Mouse (Mus musculus) gastrocnemius, adult 2 months (tissue): ENCODE results near the gene Ephb6. TPM values are rescaled to one million over a fixed set of nuclear protein-coding genes. Genes with fewer than 3 reads are reported as not detected.

Source experiments
- DNase-seq: peaks from one replicate; pipeline ENCODE4 v3.0.0; 2022
- H3K27ac ChIP-seq: fragments of 200-600 bp; 2 replicates; pipeline ENCODE4 v1.8.1; 2022; ENCODE audit warnings: mild to moderate bottlenecking
- H3K4me3 ChIP-seq: fragments of 200-600 bp; 2 replicates; pipeline ENCODE4 v1.8.1; 2022; ENCODE audit warnings: mild to moderate bottlenecking, moderate library complexity
- CTCF ChIP-seq: fragments of 200-600 bp; IDR thresholded peaks from 2 replicates; pipeline ENCODE4 v1.8.1; 2022; ENCODE audit warnings: antibody characterized with exemption, mild to moderate bottlenecking, moderate library complexity
- intact Hi-C: fragments of 180-260 bp; cut with DNase I; formaldehyde crosslinking; loops from one replicate; pipeline ENCODE4 v1.15.1; 2025
- total RNA-seq, 2 experiments: library from RNA; stranded (reverse); gene quantifications; 2 replicates each; pipeline ENCODE4 v1.2.3; 2021

The Ephb6 gene
- total RNA-seq, 2 experiments from 2014 or later, result 0.54 to 0.98 TPM

DNA sequence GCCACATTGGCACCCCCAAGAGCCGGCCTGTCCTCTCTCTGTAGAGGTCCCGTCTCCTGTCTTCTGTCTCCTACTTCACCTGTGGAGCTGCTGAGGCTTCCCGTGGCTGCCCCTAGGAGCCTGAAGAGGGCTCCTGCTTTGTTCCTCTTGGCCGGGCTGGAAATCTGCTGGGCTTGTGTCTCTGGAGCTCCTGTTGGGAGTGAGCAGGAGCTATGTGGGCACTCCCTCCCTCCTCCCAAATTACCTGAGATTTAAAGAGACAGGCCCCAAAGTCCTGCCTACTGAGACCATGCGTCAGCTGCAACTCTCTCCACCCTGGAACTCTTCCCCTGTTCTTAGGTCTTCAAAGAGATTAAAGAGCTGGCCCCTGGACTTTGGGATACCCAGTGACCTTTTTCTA, 30.9 kb downstream of the Ephb6 start, which contains the start of gene Trpv6:
Gene Trpv6 (minus strand): TSS at position 228 of the 400 bp plus-strand sequence.
- DNase-seq, result no peak
- TF ChIP-seq CTCF, result no peak
- no peak within 1 kb of the TSS for H3K4me3 ChIP-seq
- intact Hi-C loops, result no loop called here
- no peak within 1 kb of the TSS for H3K27ac ChIP-seq

DNA sequence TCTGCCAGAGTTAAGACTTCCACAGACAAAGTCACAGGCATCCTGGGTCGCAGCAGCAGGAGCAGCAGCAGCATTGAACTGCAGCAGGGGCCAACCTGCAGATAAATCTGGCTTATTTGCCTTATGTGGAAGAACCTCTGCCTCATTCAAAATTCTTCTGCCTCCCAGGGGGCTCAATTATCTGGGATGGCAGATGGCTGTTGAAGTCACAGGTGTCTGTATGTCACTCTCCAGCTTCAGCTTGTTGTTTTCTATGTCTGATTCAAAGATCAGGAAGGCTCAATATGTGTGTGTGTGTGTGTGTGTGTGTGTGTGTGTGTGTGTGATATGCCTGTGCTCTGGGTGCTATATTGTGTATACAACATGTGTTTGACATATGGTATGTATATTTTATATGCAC, 32.1 kb downstream of the Ephb6 start:
- intact Hi-C loops, result no loop called here
- no peak for DNase-seq
- Histone ChIP-seq H3K27ac (no peak overlapping the region), H3K4me3 (no peak overlapping the region)
- no peak for TF ChIP-seq CTCF

DNA sequence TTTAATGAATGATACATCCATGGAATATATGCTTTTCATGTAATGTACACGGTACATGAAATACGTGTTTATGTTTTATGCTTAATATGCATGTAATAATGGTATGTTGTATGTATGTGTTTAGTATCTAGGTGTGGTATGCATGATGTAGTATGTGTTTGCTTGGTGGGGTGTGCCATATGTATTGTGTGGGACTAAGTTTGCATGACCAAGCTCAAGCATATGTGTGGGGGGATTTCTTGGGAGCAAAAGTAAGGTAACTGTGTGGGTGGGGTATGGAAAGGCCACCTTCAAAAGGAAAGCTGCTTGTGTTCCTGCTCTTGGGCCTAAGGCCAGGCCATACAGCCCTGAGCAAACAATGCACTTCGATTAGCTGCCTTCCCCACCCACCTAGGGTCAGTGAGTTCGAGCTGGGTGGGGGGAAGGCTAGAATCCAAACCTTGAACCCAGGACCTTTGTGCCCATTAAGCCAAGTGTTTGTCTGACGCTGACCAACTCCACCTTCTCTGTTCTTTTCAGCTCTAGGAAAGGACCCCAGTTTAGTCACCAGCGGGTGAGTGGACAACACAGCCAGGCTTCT, 32.7 kb downstream of the Ephb6 start:
- TF ChIP-seq CTCF, result no peak
- intact Hi-C loops, result no loop called here
- DNase-seq, result no peak

DNA sequence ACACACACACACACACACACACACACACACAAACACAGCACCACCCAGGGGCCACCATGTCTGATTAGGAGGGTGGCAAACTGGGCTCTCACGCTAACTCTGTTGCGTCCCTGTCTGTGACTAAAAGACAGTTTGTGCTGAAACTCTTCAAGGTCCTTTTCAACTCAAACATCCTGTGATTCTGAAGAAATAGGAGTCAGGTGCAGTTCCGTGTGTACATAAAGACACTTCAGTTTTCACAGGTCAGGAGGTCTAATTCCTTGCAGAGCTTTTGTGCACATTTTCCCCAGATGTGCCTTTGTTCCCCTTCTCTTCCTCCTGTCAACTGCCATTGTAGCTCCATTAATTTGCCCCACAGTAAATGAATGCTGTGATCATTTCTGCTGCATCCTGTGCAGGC, 35.2 kb downstream of the Ephb6 start:
- H3K27ac ChIP-seq, result no peak overlapping the region
- no peak overlapping the region for H3K4me3 ChIP-seq
- TF ChIP-seq CTCF, result no peak
- intact Hi-C loops, result no loop called here
- DNase-seq, result no peak

More for the DNA sequence above, 32.7 kb downstream of the Ephb6 start:
- Histone ChIP-seq H3K27ac (no peak overlapping the region), H3K4me3 (no peak overlapping the region)

DNA sequence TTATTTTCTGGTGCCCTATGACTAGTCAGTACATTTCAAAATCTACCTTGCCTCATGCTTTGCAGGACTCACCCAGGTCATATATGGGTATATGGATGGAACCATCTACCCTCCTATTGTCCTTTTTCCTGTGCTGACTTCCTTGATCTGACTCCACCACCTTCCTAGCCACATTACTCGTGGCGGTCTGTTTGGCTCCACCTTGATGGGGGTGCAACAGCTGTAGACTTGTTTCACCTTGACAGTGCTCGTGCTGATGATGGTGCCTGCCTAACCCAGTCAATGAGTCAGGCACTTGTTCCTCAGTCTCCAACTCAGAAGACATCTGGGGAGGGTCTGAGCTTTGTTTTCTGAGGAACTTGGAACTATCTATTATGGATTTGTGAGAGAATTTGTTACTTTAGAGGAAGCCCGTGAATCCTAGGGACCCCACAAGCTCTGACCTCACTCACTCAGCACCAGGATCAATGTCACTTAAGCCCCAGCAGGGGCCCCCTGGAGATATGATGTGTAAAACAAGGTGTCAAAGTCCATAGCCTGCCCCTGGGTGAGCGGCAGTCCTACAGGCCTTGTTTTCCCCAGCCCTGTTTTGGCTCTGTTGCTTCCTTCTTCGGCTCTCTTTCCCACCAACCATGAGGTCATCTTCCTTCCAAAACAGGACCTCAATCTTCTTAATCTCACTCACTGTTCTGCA, 36.0 kb downstream of the Ephb6 start:
- DNase-seq, result no peak
- no peak overlapping the region for H3K4me3 ChIP-seq
- intact Hi-C loops, result no loop called here
- TF ChIP-seq CTCF, result no peak
- no peak overlapping the region for H3K27ac ChIP-seq

DNA sequence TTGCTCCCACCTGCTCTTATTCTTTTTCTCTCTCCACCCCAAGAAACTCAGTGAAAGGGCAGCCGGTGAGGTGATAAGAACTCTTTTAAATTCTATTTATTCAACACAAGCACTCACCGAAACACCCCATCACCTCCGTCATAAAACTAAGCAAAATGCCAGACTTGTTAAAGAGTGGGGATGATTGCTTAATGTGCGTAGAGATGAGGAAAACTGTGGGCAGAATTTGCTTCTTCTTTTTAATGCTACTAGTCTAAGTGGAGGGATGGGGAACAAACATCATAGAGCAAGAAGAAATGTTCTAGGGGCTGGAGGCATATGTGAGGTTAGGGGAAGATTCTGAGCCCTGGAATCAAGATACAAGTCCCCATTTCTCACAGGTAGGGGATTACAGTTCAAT, 37.5 kb downstream of the Ephb6 start:
- intact Hi-C loops, result no loop called here
- no peak for TF ChIP-seq CTCF
- Histone ChIP-seq H3K27ac (no peak overlapping the region), H3K4me3 (no peak overlapping the region)
- DNase-seq, result no peak

DNA sequence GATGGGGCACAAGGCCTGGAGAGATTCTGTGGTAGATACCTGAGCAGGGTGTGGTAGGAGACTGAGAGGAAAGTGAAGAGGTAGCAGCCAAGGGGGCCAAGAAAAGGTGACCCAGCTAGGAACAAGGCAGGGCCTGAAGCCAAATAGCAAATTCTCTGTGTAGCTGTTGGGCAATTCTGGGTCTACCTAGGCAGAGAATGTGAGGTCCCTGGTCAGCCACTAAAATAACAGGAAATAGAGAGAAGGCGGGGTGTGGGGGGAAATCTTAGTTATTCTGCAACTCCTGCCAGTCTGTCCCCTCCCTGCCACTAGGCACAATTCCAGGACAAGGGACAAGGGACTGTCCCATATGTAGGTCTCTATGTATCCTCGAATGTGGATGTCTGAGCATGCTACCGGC, 37.9 kb downstream of the Ephb6 start:
- Histone ChIP-seq H3K4me3 (no peak overlapping the region), H3K27ac (no peak overlapping the region)
- no peak for DNase-seq
- intact Hi-C loops, result no loop called here
- no peak for TF ChIP-seq CTCF

DNA sequence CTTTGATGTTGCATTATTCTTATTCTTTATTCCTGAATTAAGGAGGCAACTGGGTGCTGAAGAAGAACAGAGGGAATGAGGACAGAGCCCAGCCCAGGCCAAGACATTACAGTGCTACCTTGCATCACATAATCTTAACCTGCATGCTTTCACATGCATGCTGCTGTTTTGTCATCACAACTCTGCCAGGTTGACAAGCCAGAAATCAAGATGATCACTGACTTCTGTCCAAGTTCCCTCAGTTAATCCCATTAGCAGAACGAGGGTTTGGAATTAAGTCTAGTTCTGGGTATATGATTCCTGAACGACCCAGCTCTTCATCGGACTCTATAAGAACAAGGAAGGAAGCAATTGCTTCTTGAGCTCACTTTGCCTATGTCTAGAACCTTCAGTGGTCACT, 40.9 kb downstream of the Ephb6 start:
- DNase-seq, result no peak
- H3K27ac ChIP-seq, result no peak overlapping the region
- intact Hi-C loops, result no loop called here
- H3K4me3 ChIP-seq, result no peak overlapping the region
- TF ChIP-seq CTCF, result no peak

DNA sequence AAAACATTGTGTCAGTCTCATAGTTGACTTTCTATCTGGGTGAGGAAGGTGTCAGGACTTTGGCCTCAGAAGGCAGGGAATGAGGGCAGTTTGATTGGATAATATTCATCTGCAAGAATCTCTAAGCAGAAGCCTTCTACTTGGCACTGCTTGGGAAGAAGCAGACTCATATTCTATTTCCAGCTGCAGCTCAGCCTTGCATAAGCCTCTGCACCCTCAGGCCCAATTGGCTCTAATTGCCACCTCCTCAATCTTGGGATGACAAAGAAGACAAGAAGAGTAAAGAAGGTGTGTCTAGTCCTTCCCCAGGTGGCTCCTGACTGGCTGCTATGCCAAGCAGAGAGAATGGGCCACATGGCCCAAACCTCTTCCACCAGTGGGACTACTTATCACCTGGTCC, 41.4 kb downstream of the Ephb6 start:
- DNase-seq, result no peak
- Histone ChIP-seq H3K4me3 (no peak overlapping the region), H3K27ac (no peak overlapping the region)
- intact Hi-C loops, result no loop called here
- no peak for TF ChIP-seq CTCF

DNA sequence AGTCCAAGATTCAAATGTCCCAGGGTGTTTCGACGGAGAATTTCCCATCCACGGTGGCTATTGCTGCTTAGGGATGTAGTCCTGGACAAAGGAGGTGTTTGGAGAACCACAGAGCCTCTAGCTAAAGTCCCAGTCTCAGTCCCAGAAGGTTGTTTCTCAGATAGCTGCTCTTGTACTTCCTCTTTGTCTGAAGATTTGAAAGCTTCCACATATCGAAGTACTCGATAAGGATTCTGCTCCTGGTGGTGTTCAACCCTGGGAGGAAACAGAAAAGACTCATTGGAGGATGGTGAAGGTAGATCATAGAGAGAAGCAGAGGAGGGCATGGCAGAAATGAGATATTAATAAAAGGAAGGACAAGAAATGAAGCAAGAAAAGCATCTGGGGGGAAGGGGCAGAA, 47.9 kb downstream of the Ephb6 start:
- TF ChIP-seq CTCF, result no peak
- no peak for DNase-seq
- Histone ChIP-seq H3K4me3 (no peak overlapping the region), H3K27ac (no peak overlapping the region)
- intact Hi-C loops, result no loop called here

DNA sequence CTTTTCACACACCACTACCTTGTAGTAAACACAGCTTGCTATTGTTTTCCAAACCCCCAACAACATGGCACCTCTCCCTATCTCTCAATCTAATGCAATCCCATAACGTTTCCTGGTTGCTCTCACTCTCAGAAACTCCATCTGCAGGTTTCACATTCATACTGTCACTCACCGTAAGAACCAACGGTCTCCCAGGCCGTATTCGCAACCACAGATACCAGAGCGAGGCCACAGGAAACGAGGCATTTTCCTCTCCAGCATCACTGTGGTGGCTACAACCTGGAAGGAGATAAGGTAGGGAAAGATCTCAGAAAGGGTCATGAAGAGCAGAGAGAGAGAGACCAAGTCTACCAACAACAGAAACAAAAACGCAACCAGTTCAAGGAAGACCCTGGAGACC, 49.4 kb downstream of the Ephb6 start:
- intact Hi-C loops, result no loop called here
- no peak for TF ChIP-seq CTCF
- Histone ChIP-seq H3K27ac (no peak overlapping the region), H3K4me3 (no peak overlapping the region)
- no peak for DNase-seq

DNA sequence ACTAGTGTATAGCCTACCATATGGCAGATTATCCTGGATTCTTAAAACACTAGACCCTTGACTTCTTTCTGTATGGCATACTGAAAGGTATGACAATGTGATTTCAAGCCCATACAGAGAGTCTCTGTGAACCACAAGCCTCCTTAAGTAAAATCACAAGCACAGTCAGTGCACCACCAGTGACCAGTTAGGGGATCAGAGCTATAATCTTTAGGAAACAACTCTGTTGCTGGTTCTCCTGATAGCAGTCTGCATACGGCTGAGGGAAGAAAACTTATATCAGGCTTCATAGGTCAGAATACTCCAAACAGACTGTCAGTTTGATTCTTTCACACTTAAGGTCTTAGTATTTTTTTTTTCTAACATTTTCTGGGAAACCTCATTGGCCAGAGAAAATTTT, 53.2 kb downstream of the Ephb6 start:
- no peak for DNase-seq
- Histone ChIP-seq H3K4me3 (no peak overlapping the region), H3K27ac (no peak overlapping the region)
- no peak for TF ChIP-seq CTCF
- intact Hi-C loops, result no loop called here

DNA sequence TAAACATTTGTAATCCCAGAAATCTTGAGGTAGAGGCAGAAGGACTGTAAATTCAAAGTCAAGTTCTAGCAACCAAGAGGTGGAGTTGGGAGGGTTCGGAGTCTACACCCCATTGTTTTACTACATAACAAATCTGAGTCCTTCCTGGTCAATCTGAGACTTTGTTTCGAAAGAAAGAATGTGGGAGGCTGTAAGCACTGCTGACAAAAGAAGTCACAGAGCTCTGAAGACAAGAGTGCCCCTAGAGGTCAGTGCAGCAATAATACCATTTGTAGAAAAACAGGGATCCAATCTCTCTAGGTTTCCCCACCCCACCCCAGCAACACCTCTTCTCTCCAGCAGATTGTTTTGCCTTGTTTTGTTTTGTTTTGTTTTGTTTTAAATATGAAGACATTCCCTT, 57.0 kb downstream of the Ephb6 start:
- no peak overlapping the region for H3K4me3 ChIP-seq
- intact Hi-C loops, result no loop called here
- DNase-seq, result no peak
- H3K27ac ChIP-seq, result no peak overlapping the region
- peak; percentile 24; the same call in 1 of the 2 replicates for TF ChIP-seq CTCF

Other genes with a start within 250 kb of the Ephb6 start
- not detected for gene Prss3, start 227.8 kb upstream of the Ephb6 start, total RNA-seq
- not detected for gene Gm5771, start 213.1 kb upstream of the Ephb6 start, total RNA-seq
- not detected for gene Gm10334, start 159.3 kb upstream of the Ephb6 start, total RNA-seq
- not detected for gene Prss1, start 146.6 kb upstream of the Ephb6 start, total RNA-seq
- gene Prss2, start 83.7 kb upstream of the Ephb6 start, total RNA-seq, result not detected
- not detected for gene Trpv6, start 30.9 kb downstream of the Ephb6 start, total RNA-seq
- not detected for gene Trpv5, start 75.3 kb downstream of the Ephb6 start, total RNA-seq
- gene Llcfc1, start 78.9 kb downstream of the Ephb6 start, total RNA-seq, result not detected
- not detected for gene Kel, start 98.9 kb downstream of the Ephb6 start, total RNA-seq
- gene Olfr459, start 169.7 kb downstream of the Ephb6 start, total RNA-seq, result not detected
- gene Pip, start 242.1 kb downstream of the Ephb6 start, total RNA-seq, result not detected
- gene Sval2, start 247.5 kb downstream of the Ephb6 start, total RNA-seq, result not detected